Mouse (Mus musculus): ENCODE results near the gene Crip1. TPM values are rescaled to one million over a fixed set of nuclear protein-coding genes. Genes with fewer than 3 reads are reported as not detected.

Gene Crip1
- polyA plus RNA-seq, 1 experiment = 3.3 TPM

GRCm38 (mm10) chr12:113149896-113150295, 3.8 kb downstream of the Crip1 start:
- H3K27me3 ChIP-seq (ENCODE audit: control insufficient read depth) = peaks cover 76% of the 10 kb centered on the region
- H3K4me3 ChIP-seq (replicated peaks) = no peak overlapping the region
- H3K4me1 ChIP-seq (ENCODE audit: control insufficient read depth) = peaks cover 74% of the 10 kb centered on the region
- no peak for TF ChIP-seq TAL1 (IDR thresholded peaks at IDR 0.05; ENCODE audit: low read length)
- TF ChIP-seq GATA1 (IDR thresholded peaks at IDR 0.05; ENCODE audit: low read length) = no peak
- no peaks in the 10 kb centered on the region for H3K9me3 ChIP-seq (ENCODE audit: control insufficient read depth, low read length)
- peaks cover 8% of the 10 kb centered on the region for H3K36me3 ChIP-seq (ENCODE audit: control insufficient read depth)

GRCm38 (mm10) chr12:113150591-113150990, 4.5 kb downstream of the Crip1 start:
- Histone ChIP-seq H3K4me1 (ENCODE audit: control insufficient read depth) (peaks cover 81% of the 10 kb centered on the region), H3K4me3 (replicated peaks) (no peak overlapping the region), H3K9me3 (ENCODE audit: control insufficient read depth, low read length) (no peaks in the 10 kb centered on the region), H3K27me3 (ENCODE audit: control insufficient read depth) (peaks cover 76% of the 10 kb centered on the region), H3K36me3 (ENCODE audit: control insufficient read depth) (peaks cover 2% of the 10 kb centered on the region)
- TF ChIP-seq TAL1 (IDR thresholded peaks at IDR 0.05; ENCODE audit: low read length) (no peak), GATA1 (IDR thresholded peaks at IDR 0.05; ENCODE audit: low read length) (no peak)

- Histone ChIP-seq H3K27me3 (ENCODE audit: control insufficient read depth) (peaks cover 76% of the 10 kb centered on the region), H3K9me3 (ENCODE audit: control insufficient read depth, low read length) (no peaks in the 10 kb centered on the region), H3K4me1 (ENCODE audit: control insufficient read depth) (peaks cover 80% of the 10 kb centered on the region), H3K36me3 (ENCODE audit: control insufficient read depth) (no peaks in the 10 kb centered on the region), H3K4me3 (replicated peaks) (no peak overlapping the region)
- TF ChIP-seq GATA1 (IDR thresholded peaks at IDR 0.05; ENCODE audit: low read length) (no peak), TAL1 (IDR thresholded peaks at IDR 0.05; ENCODE audit: low read length) (no peak)
Measured at GRCm38 (mm10) chr12:113151046-113151445, 4.9 kb downstream of the Crip1 start.

GRCm38 (mm10) chr12:113151661-113152271, 5.7 kb downstream of the Crip1 start:
- H3K9me3 ChIP-seq (ENCODE audit: control insufficient read depth, low read length) = no peaks in the 10 kb centered on the region
- peaks cover 69% of the 10 kb centered on the region for H3K27me3 ChIP-seq (ENCODE audit: control insufficient read depth)
- peaks cover 77% of the 10 kb centered on the region for H3K4me1 ChIP-seq (ENCODE audit: control insufficient read depth)
- TF ChIP-seq GATA1 (IDR thresholded peaks at IDR 0.05; ENCODE audit: low read length) (no peak), TAL1 (IDR thresholded peaks at IDR 0.05; ENCODE audit: low read length) (no peak)
- no peaks in the 10 kb centered on the region for H3K36me3 ChIP-seq (ENCODE audit: control insufficient read depth)
- peak overlapping the region; percentile 49 for H3K4me3 ChIP-seq (replicated peaks)

- Histone ChIP-seq H3K4me3 (replicated peaks) (peak overlapping the region; percentile 49), H3K4me1 (ENCODE audit: control insufficient read depth) (peaks cover 77% of the 10 kb centered on the region), H3K27me3 (ENCODE audit: control insufficient read depth) (peaks cover 64% of the 10 kb centered on the region), H3K9me3 (ENCODE audit: control insufficient read depth, low read length) (no peaks in the 10 kb centered on the region), H3K36me3 (ENCODE audit: control insufficient read depth) (no peaks in the 10 kb centered on the region)
- TF ChIP-seq GATA1 (IDR thresholded peaks at IDR 0.05; ENCODE audit: low read length) = no peak
Measured at GRCm38 (mm10) chr12:113152272-113152661, 6.2 kb downstream of the Crip1 start.

DNA sequence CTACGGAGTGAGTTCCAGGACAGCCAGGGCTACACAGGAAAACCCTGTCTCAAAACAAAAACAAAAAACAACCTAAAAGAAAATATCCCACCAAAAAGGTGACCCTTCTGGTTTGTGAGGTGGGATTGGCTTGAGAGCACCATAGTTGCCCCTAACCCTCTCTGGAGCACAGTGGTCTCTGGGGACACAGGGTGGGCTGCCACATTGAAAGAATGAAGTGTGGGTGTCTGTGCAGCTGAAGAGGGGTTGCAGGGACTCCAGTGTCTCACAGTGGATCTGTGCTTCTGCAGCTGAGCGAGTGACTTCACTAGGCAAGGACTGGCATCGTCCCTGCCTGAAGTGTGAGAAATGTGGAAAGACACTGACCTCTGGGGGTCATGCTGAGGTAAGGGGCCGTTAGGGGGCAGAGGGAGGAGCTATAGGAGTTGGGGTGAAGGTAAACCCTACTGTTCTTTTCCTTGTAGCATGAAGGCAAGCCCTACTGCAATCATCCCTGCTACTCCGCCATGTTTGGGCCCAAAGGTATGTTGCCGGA, 6.9 kb downstream of the Crip1 start:
- Histone ChIP-seq H3K4me1 (ENCODE audit: control insufficient read depth) (peaks cover 77% of the 10 kb centered on the region), H3K9me3 (ENCODE audit: control insufficient read depth, low read length) (no peaks in the 10 kb centered on the region), H3K27me3 (ENCODE audit: control insufficient read depth) (peaks cover 58% of the 10 kb centered on the region), H3K36me3 (ENCODE audit: control insufficient read depth) (peaks cover 7% of the 10 kb centered on the region), H3K4me3 (replicated peaks) (no peak overlapping the region)
- TF ChIP-seq GATA1 (IDR thresholded peaks at IDR 0.05; ENCODE audit: low read length) = no peak
- no peak for TF ChIP-seq TAL1 (IDR thresholded peaks at IDR 0.05; ENCODE audit: low read length)

DNA sequence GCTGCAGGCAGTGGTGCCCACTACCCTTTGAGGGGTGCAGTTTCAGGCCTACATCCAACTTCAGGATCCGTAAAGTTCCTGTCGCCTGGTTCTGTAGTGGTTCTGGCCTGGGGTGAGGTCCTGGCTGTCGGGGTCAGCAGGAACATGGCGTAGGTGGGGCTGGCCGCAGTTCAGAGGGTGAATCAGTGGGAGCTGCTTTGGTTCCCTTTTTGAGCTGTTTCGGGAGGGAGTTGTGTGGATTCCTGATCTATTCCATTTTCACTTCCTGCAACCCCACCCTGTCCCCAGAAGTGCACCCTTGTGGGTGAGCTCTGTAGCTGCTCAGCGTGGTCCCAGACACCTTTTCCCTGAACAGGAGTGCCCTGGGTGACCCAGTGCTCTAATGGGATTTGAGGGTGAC, 7.9 kb downstream of the Crip1 start:
- Histone ChIP-seq H3K36me3 (ENCODE audit: control insufficient read depth) (peaks cover 10% of the 10 kb centered on the region), H3K27me3 (ENCODE audit: control insufficient read depth) (peaks cover 49% of the 10 kb centered on the region), H3K4me1 (ENCODE audit: control insufficient read depth) (peaks cover 68% of the 10 kb centered on the region), H3K4me3 (replicated peaks) (no peak overlapping the region), H3K9me3 (ENCODE audit: control insufficient read depth, low read length) (no peaks in the 10 kb centered on the region)
- TF ChIP-seq GATA1 (IDR thresholded peaks at IDR 0.05; ENCODE audit: low read length) (no peak), TAL1 (IDR thresholded peaks at IDR 0.05; ENCODE audit: low read length) (no peak)

DNA sequence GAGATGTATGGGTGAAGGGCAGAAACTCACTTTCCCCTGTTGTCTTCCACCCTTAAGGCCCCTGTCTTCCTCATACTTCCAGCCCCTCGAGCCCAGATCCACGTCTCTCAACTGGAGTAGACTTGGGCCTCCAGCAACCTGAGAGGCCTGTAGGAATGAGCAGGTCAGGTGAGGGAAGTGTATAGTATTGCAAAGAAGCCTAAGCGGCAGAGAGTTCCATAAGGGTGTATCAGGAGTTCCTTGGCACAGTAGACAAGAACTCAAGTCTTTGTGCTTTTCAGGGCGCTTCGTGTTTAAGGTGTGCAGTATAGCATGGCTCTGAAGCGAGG, 8.6 kb downstream of the Crip1 start:
- peaks cover 41% of the 10 kb centered on the region for H3K27me3 ChIP-seq (ENCODE audit: control insufficient read depth)
- H3K4me1 ChIP-seq (ENCODE audit: control insufficient read depth) = peaks cover 65% of the 10 kb centered on the region
- peak overlapping the region; percentile 72 for H3K4me3 ChIP-seq (replicated peaks)
- TF ChIP-seq TAL1 (IDR thresholded peaks at IDR 0.05; ENCODE audit: low read length) (no peak), GATA1 (IDR thresholded peaks at IDR 0.05; ENCODE audit: low read length) (no peak)
- H3K9me3 ChIP-seq (ENCODE audit: control insufficient read depth, low read length) = no peaks in the 10 kb centered on the region
- peaks cover 17% of the 10 kb centered on the region for H3K36me3 ChIP-seq (ENCODE audit: control insufficient read depth)

DNA sequence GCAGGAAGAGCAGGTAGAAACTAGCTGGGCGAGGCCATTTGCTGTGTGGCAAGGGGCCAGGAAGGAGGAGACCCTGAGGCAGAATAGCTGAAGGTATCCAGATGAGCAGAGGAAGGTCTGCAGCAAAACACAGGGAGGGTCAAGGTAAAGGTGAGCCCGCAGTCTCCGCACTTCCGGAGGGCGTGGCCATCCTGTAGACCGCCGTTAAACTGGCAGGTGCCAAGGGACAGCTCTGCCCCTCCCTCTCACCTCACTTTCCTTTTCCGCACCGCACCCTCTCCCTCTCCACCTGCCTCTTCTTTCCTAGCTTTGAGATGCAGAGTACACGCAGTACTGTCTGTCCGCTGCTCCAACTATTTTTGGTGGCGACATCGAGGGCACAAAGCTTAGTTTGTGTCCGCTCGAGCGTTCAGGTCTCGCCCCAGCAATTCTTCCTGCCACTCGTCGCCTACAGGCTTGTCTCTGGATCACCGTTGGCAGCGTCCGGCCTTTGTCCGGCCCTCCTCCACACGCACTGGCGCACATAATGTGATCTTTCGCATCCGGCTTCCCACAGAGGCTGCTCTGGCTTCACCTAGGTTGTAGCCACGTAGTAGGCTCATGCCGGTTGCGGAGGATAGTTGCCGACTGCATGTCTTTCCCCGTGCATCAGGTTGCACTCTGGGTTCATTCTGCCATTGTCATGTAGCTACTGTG, 9.1 kb downstream of the Crip1 start:
- peak overlapping the region; percentile 72 for H3K4me3 ChIP-seq (replicated peaks)
- peaks cover 22% of the 10 kb centered on the region for H3K36me3 ChIP-seq (ENCODE audit: control insufficient read depth)
- peaks cover 36% of the 10 kb centered on the region for H3K27me3 ChIP-seq (ENCODE audit: control insufficient read depth)
- H3K4me1 ChIP-seq (ENCODE audit: control insufficient read depth) = peaks cover 65% of the 10 kb centered on the region
- no peak for TF ChIP-seq TAL1 (IDR thresholded peaks at IDR 0.05; ENCODE audit: low read length)
- no peaks in the 10 kb centered on the region for H3K9me3 ChIP-seq (ENCODE audit: control insufficient read depth, low read length)

Data from erythroblast, embryonic 14.5 days (primary cell).